Mouse (Mus musculus): ENCODE measurements around the gene Sox13. TPM values are rescaled to one million over a fixed set of nuclear protein-coding genes. Genes with fewer than 3 reads are reported as not detected.

The Sox13 gene
- total and polyA plus RNA-seq, 3 experiments, result 0.34 to 1.4 (median 0.90) TPM

DNA sequence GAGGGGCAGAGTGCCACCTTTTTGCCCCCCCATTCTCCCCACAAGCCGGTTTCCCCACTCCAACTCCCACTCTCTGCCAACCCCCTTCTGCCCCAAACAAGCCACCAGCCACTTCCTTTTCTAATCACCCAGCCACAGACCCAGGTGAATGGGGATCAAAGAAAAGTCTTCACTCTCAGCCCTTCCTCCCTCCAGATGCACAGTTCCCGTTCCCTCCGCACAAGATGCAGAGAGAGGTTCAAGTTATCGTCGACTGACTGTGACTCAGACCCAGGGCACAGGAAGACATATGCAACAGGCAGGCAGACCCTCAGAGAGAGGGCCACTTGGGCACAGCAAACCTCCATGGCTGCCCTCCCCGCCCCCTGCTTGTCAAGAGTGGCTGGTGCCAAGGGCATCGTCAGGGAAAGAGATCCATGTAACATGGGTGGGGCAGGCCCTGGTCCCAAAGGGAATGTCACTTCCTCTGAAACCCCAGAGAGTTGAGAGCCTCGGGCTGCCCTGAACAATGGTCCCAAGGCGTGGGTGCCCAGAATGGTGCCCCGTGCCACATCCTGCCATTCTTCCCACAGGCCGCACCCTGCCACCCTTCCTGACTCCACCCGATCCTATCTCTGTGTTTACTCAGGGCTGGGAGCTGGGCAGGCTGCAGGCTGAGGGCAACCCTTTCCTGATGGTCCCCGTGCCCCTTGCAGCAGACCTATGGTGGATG is 24.0 kb downstream of the Sox13 start:
- H3K4me2 ChIP-seq (ENCODE audit: insufficient read depth, low read depth, poor library complexity, severe bottlenecking), result no peak overlapping the region
- H3K4me3 ChIP-seq (replicated peaks in 1 of 3; ENCODE audit: low read depth in 2 of 3, low read length in 2 of 3, poor library complexity in 1 of 3), result no peak overlapping the region
- in situ Hi-C loops (cut with MboI; ENCODE audit: low pct_ligation_motif_present, low pct_unique_long_range_greater_than_20kb, low sequenced_read_pairs) (no loop called here), dilution Hi-C loops (cut with MboI; ENCODE audit: extremely low pct_ligation_motif_present, extremely low pct_unique_long_range_greater_than_20kb, low sequenced_read_pairs) (no loop called here)
- no peak for DNase-seq (ENCODE audit: extremely low read depth)
- H3K4me1 ChIP-seq (ENCODE audit: control insufficient read depth in 1 of 2, insufficient read depth in 2 of 2), result no peaks in the 10 kb centered on the region
- no peaks in the 10 kb centered on the region for H3K79me2 ChIP-seq (replicated peaks; ENCODE audit: control insufficient read depth, extremely low read depth, insufficient read depth, poor library complexity, severe bottlenecking)
- no peak overlapping the region for H3K27ac ChIP-seq (ENCODE audit: insufficient read depth, low read depth)
- no peak overlapping the region for H3K9ac ChIP-seq (ENCODE audit: insufficient read depth, low read depth)
- no peaks in the 10 kb centered on the region for H3K9me3 ChIP-seq (replicated peaks; ENCODE audit: low read length)
- H3K36me3 ChIP-seq (replicated peaks in 1 of 2; ENCODE audit: control insufficient read depth in 1 of 2, insufficient read depth in 1 of 2, low read length in 1 of 2), result no peaks in the 10 kb centered on the region
- peaks cover 82% of the 10 kb centered on the region for H3K27me3 ChIP-seq (replicated peaks)
- TF ChIP-seq JUND (conservative IDR thresholded peaks at IDR 0.05; ENCODE audit: low read depth, low read length), result no peak
- TF ChIP-seq IRF4 (IDR thresholded peaks at IDR 0.05; ENCODE audit: low read depth, low read length), result no peak
- no peak for TF ChIP-seq CHD2 (IDR thresholded peaks at IDR 0.05; ENCODE audit: low read length)
- no peak for TF ChIP-seq ZNF384 (IDR thresholded peaks at IDR 0.05; ENCODE audit: low read depth, low read length)
- no peak for TF ChIP-seq CTCF (conservative IDR thresholded peaks at IDR 0.05 in 1 of 2, IDR thresholded peaks at IDR 0.05 in 1 of 2; ENCODE audit: low read depth in 2 of 2, low read length in 2 of 2)
- no peak for TF ChIP-seq NELFE (IDR thresholded peaks at IDR 0.05; ENCODE audit: low read depth, low read length)
- no peak for TF ChIP-seq CHD1 (IDR thresholded peaks at IDR 0.05; ENCODE audit: low read depth, low read length)
- TF ChIP-seq BHLHE40 (IDR thresholded peaks at IDR 0.05; ENCODE audit: low read depth, low read length), result no peak

DNA sequence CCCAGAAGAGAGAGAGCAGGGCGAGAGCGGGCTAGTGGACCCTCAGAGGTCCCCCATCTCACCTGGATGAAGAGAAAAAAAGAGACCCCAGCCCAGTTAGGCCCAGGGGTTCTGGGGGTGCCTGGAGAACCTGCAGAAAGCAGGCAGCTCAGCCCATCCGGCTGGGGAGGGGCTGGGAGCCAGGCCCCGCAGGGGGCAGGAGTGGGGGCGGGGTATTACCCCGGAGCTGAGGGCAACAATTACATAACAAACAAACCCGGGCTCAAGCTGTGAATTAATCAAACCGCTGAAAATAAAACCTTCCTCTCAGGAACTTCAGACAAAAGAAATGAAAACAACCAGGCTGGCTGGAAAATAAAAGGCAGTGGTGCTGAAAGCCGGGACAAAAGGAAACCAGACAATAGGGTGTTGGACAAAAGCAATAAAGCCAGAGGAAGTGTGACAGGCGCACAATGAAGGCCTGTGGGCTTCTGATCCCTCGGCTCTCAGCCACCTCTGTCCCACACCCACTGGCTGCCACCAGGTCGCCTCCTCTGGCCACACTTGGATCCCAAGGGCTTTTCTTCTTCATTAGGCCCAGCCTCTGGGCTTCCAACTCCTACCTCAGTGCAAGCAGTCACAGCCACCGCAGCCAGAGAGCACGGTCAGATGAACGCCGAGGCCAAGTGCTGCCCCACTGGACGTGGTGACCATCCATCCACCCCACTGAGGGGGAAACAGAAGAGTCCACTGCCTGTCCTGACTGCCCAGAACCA is 26.5 kb downstream of the Sox13 start:
- no peak overlapping the region for H3K27ac ChIP-seq (ENCODE audit: insufficient read depth, low read depth)
- no peaks in the 10 kb centered on the region for H3K79me2 ChIP-seq (replicated peaks; ENCODE audit: control insufficient read depth, extremely low read depth, insufficient read depth, poor library complexity, severe bottlenecking)

DNA sequence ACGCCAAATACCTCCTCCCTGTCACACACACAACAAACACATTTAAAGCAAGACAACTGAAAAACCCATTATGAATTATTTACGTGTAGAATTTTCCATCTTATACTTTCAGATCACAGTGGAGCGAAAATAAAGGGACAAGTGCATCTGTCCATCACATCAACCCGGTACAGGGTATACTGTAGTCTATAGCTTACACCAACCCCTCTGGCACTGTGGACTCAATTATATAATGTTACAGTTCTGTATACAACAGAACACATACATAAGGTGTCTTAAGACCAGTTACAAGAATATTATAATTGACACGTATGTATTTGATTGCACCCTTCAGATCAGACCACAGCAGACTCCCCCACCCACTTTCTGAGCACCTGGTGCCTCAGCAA is 27.1 kb downstream of the Sox13 start:
- Histone ChIP-seq H3K9ac (ENCODE audit: insufficient read depth, low read depth) (no peak overlapping the region), H3K4me1 (ENCODE audit: control insufficient read depth in 1 of 2, insufficient read depth in 2 of 2) (no peaks in the 10 kb centered on the region), H3K27me3 (replicated peaks) (peaks cover 85% of the 10 kb centered on the region), H3K4me3 (replicated peaks in 1 of 3; ENCODE audit: low read depth in 2 of 3, low read length in 2 of 3, poor library complexity in 1 of 3) (no peak overlapping the region), H3K9me3 (replicated peaks; ENCODE audit: low read length) (no peaks in the 10 kb centered on the region), H3K27ac (ENCODE audit: insufficient read depth, low read depth) (no peak overlapping the region), H3K4me2 (ENCODE audit: insufficient read depth, low read depth, poor library complexity, severe bottlenecking) (no peak overlapping the region), H3K36me3 (replicated peaks in 1 of 2; ENCODE audit: control insufficient read depth in 1 of 2, insufficient read depth in 1 of 2, low read length in 1 of 2) (no peaks in the 10 kb centered on the region), H3K79me2 (replicated peaks; ENCODE audit: control insufficient read depth, extremely low read depth, insufficient read depth, poor library complexity, severe bottlenecking) (no peaks in the 10 kb centered on the region)
- in situ Hi-C loops (cut with MboI; ENCODE audit: low pct_ligation_motif_present, low pct_unique_long_range_greater_than_20kb, low sequenced_read_pairs), result no loop called here
- dilution Hi-C loops (cut with MboI; ENCODE audit: extremely low pct_ligation_motif_present, extremely low pct_unique_long_range_greater_than_20kb, low sequenced_read_pairs), result no loop called here
- no peak for TF ChIP-seq JUND (conservative IDR thresholded peaks at IDR 0.05; ENCODE audit: low read depth, low read length)
- no peak for TF ChIP-seq UBTF (IDR thresholded peaks at IDR 0.05; ENCODE audit: low read depth, low read length)
- no peak for TF ChIP-seq MXI1 (IDR thresholded peaks at IDR 0.05; ENCODE audit: low read depth, low read length)
- no peak for TF ChIP-seq RAD21 (IDR thresholded peaks at IDR 0.05; ENCODE audit: low read depth, low read length)
- no peak for TF ChIP-seq RCOR1 (conservative IDR thresholded peaks at IDR 0.05; ENCODE audit: low read depth, low read length)
- no peak for TF ChIP-seq TCF12 (IDR thresholded peaks at IDR 0.05; ENCODE audit: low read depth, low read length)
- TF ChIP-seq ETS1 (conservative IDR thresholded peaks at IDR 0.05; ENCODE audit: low read depth, low read length), result no peak
- no peak for TF ChIP-seq ZC3H11A (IDR thresholded peaks at IDR 0.05; ENCODE audit: low read depth, low read length)
- TF ChIP-seq ZMIZ1 (IDR thresholded peaks at IDR 0.05; ENCODE audit: low read depth, low read length), result no peak
- TF ChIP-seq BHLHE40 (IDR thresholded peaks at IDR 0.05; ENCODE audit: low read depth, low read length), result no peak
- TF ChIP-seq IRF4 (IDR thresholded peaks at IDR 0.05; ENCODE audit: low read depth, low read length), result no peak
- TF ChIP-seq EP300 (IDR thresholded peaks at IDR 0.05; ENCODE audit: low read length), result no peak
- TF ChIP-seq E2F4 (IDR thresholded peaks at IDR 0.05; ENCODE audit: insufficient replicate concordance, low read depth, low read length), result no peak
- TF ChIP-seq TBP (conservative IDR thresholded peaks at IDR 0.05; ENCODE audit: low read depth, low read length), result no peak
- no peak for DNase-seq (ENCODE audit: extremely low read depth)

More for the DNA sequence above, 26.5 kb downstream of the Sox13 start:
- Histone ChIP-seq H3K36me3 (replicated peaks in 1 of 2; ENCODE audit: control insufficient read depth in 1 of 2, insufficient read depth in 1 of 2, low read length in 1 of 2) (no peaks in the 10 kb centered on the region), H3K4me2 (ENCODE audit: insufficient read depth, low read depth, poor library complexity, severe bottlenecking) (no peak overlapping the region), H3K4me1 (ENCODE audit: control insufficient read depth in 1 of 2, insufficient read depth in 2 of 2) (no peaks in the 10 kb centered on the region), H3K9ac (ENCODE audit: insufficient read depth, low read depth) (no peak overlapping the region), H3K4me3 (replicated peaks in 1 of 3; ENCODE audit: low read depth in 2 of 3, low read length in 2 of 3, poor library complexity in 1 of 3) (no peak overlapping the region), H3K27me3 (replicated peaks) (peaks cover 86% of the 10 kb centered on the region), H3K9me3 (replicated peaks; ENCODE audit: low read length) (no peaks in the 10 kb centered on the region)
- TF ChIP-seq MXI1 (IDR thresholded peaks at IDR 0.05; ENCODE audit: low read depth, low read length) (no peak), MAFK (IDR thresholded peaks at IDR 0.05; ENCODE audit: insufficient replicate concordance, low read length) (no peak), GABPA (IDR thresholded peaks at IDR 0.05; ENCODE audit: insufficient replicate concordance, low read depth, low read length) (no peak), UBTF (IDR thresholded peaks at IDR 0.05; ENCODE audit: low read depth, low read length) (no peak), TCF12 (IDR thresholded peaks at IDR 0.05; ENCODE audit: low read depth, low read length) (no peak), RCOR1 (conservative IDR thresholded peaks at IDR 0.05; ENCODE audit: low read depth, low read length) (no peak), ZNF384 (IDR thresholded peaks at IDR 0.05; ENCODE audit: low read depth, low read length) (no peak)
- dilution Hi-C loops (cut with MboI; ENCODE audit: extremely low pct_ligation_motif_present, extremely low pct_unique_long_range_greater_than_20kb, low sequenced_read_pairs) (no loop called here), in situ Hi-C loops (cut with MboI; ENCODE audit: low pct_ligation_motif_present, low pct_unique_long_range_greater_than_20kb, low sequenced_read_pairs) (no loop called here)
- no peak for DNase-seq (ENCODE audit: extremely low read depth)

All from CH12.LX (cell line).